Mouse (Mus musculus) lung, embryonic 16.5 days (tissue): ENCODE data around the gene Tbc1d16. TPM values are rescaled to one million over a fixed set of nuclear protein-coding genes. Genes with fewer than 3 reads are reported as not detected.
A peak's percentile ranks its signal among the peaks of the same experiment; 100 is the strongest.

Experiments
- ATAC-seq: fragments of 200-750 bp; cut with Nextera tagmentation; 2 replicates; pipeline ENCODE4 v1.8.0; 2017; ENCODE audit warnings: low read depth, mild to moderate bottlenecking, moderate library complexity
- H3K27ac ChIP-seq: fragments of 300-500 bp; sonication (generic); 2 replicates; pipeline ENCODE4 v1.5.1; 2014; ENCODE audit warnings: mild to moderate bottlenecking, control low read depth, low read length
- H3K27me3 ChIP-seq: fragments of 300-500 bp; sonication (generic); 2 replicates; pipeline ENCODE4 v1.6.1; 2014; ENCODE audit warnings: low read depth, low read length, mixed read lengths; ENCODE audit not compliant: control insufficient read depth, insufficient read depth
- H3K36me3 ChIP-seq: fragments of 300-500 bp; sonication (generic); 2 replicates; pipeline ENCODE4 v1.6.1; 2014; ENCODE audit warnings: low read length; ENCODE audit not compliant: control insufficient read depth, insufficient read depth
- H3K4me1 ChIP-seq: fragments of 300-500 bp; sonication (generic); replicated peaks from 2 replicates; pipeline ENCODE4 v1.6.1; 2014; ENCODE audit warnings: low read length, mixed read lengths; ENCODE audit not compliant: control insufficient read depth, insufficient read depth
- H3K4me2 ChIP-seq: fragments of 300-500 bp; sonication (generic); 2 replicates; pipeline ENCODE4 v1.6.1; 2014; ENCODE audit warnings: low read depth, low read length, control low read depth
- H3K4me3 ChIP-seq: fragments of 300-500 bp; sonication (generic); 2 replicates; pipeline ENCODE4 v1.5.1; 2014; ENCODE audit warnings: mild to moderate bottlenecking, low read length, control low read depth
- H3K9ac ChIP-seq: fragments of 300-500 bp; sonication (generic); 2 replicates; pipeline ENCODE4 v1.6.1; 2014; ENCODE audit warnings: low read length, control low read depth
- H3K9me3 ChIP-seq: fragments of 300-500 bp; sonication (generic); 2 replicates; pipeline ENCODE4 v1.6.1; 2016; ENCODE audit warnings: low read length; ENCODE audit not compliant: control insufficient read depth
- WGBS: fragments of 180-500 bp; shearing (Covaris S2); extraction: QIAGEN DNeasy Blood & Tissue Kit; methylation state at CpG from one replicate; pipeline ENCODE4 v1.1.7; 2014; 5-methylcytosine and 5-hydroxymethylcytosine counted together
- polyA plus RNA-seq: library from polyadenylated mRNA; unstranded; fragments of >200 nt; fragmentation: Nextera tagmentation; extraction: Ambion mirVana; gene quantifications from 2 replicates; pipeline ENCODE4 v1.2.1, GENCODE M21; 2015

Tbc1d16 gene
- polyA plus RNA-seq, 1 experiment from 2014 or later: 19.4 TPM

DNA sequence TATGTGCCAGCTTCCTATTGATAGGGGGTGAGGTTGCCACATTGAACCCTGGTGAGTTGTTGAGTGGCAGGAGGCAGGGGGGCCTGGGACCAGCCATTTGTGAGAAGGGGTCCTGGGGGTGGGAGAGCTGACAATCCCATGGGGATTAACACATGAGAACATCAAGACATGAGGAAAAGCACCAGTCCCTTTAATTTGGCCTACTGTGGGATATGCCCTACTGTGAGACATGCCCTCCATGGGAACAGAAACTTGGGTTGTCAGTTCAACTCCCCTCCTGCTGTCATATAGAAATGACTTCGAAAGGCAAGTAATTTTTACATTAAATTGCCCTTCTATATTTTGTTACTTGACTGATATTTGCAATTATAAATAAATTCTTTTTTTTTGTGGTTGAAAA, 59.4 kb downstream of the Tbc1d16 start:
- WGBS: 90% methylated on average over 1 of the region's 1 CpGs
- no peaks in the 10 kb centered on the region for H3K27me3 ChIP-seq
- no peak for ATAC-seq

DNA sequence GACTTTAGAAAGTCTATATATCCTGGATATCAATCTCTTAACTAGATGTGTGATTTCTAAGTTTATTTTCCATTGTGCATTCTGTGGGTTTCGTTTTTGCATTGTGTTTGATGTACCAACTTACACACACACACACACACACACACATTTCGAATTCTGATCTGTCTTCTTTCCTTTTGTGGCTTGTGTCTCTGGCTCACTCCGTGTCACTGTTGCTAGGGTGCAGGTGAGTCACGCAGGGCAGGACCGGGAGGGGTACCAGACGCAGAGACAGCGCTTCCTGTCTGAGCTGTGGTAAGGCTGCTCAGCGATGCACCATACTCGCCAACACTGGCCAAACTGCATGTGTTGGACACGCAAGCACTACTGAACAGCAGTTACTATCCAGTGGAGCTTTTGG, 62.3 kb downstream of the Tbc1d16 start:
- H3K9me3 ChIP-seq: no peaks in the 10 kb centered on the region
- no peak overlapping the region for H3K4me2 ChIP-seq
- H3K27me3 ChIP-seq: no peaks in the 10 kb centered on the region
- no peak for ATAC-seq
- WGBS: 65% methylated on average over 10 of the region's 10 CpGs
- H3K36me3 ChIP-seq: no peaks in the 10 kb centered on the region
- no peak overlapping the region for H3K27ac ChIP-seq
- no peak overlapping the region for H3K4me3 ChIP-seq
- H3K9ac ChIP-seq: no peak overlapping the region
- peaks cover 17% of the 10 kb centered on the region for H3K4me1 ChIP-seq

More for the DNA sequence above, 59.4 kb downstream of the Tbc1d16 start:
- Histone ChIP-seq H3K9ac (no peak overlapping the region), H3K27ac (no peak overlapping the region), H3K9me3 (no peaks in the 10 kb centered on the region), H3K4me1 (peaks cover 9% of the 10 kb centered on the region), H3K4me2 (no peak overlapping the region), H3K36me3 (0 out of 2 replicates have a peak, but pooled peaks cover under 1% of the 10 kb centered on the region), H3K4me3 (no peak overlapping the region)

DNA sequence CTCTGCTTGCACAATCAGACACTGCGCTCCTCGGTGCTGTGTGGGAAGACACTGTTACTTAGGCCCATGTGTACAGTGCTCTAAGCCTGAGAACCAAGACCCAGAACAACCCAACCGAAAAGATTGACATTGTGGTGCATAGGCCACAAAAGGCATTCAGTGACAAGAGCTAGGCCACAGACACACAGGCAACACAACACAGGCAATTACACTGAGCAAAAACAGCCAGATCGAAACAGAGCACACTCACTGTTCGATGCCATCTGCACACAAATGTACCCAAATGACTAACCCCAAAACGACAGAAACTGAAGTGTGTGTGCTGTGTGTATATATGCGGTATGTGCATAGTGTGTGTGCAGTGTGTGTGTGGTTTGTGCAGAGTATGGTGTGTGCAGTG, 63.9 kb downstream of the Tbc1d16 start:
- ATAC-seq: no peak
- Histone ChIP-seq H3K9ac (no peak overlapping the region), H3K27me3 (no peaks in the 10 kb centered on the region), H3K4me2 (no peak overlapping the region), H3K4me3 (no peak overlapping the region), H3K36me3 (no peaks in the 10 kb centered on the region), H3K9me3 (no peaks in the 10 kb centered on the region), H3K27ac (no peak overlapping the region), H3K4me1 (peaks cover 17% of the 10 kb centered on the region)
- 90% methylated on average over 7 of the region's 7 CpGs for WGBS

DNA sequence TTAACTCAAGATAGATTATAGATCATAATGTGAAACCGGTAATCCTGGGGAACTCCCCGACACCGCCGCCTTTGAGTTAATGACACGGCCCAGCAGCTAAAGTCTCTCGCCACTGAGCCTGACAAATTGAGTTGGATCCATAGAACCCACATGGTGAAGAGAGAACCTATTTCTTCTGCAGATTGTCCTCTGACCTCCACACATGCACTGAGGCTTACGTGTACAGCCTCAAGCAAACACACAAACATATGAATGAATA, 64.6 kb downstream of the Tbc1d16 start:
- H3K4me1 ChIP-seq: peaks cover 17% of the 10 kb centered on the region
- H3K27me3 ChIP-seq: no peaks in the 10 kb centered on the region
- WGBS: 78% methylated on average over 7 of the region's 7 CpGs
- H3K4me3 ChIP-seq: no peak overlapping the region
- no peaks in the 10 kb centered on the region for H3K9me3 ChIP-seq
- ATAC-seq: no peak
- peak overlapping the region; percentile 78 for H3K27ac ChIP-seq
- no peak overlapping the region for H3K4me2 ChIP-seq
- no peak overlapping the region for H3K9ac ChIP-seq
- no peaks in the 10 kb centered on the region for H3K36me3 ChIP-seq

DNA sequence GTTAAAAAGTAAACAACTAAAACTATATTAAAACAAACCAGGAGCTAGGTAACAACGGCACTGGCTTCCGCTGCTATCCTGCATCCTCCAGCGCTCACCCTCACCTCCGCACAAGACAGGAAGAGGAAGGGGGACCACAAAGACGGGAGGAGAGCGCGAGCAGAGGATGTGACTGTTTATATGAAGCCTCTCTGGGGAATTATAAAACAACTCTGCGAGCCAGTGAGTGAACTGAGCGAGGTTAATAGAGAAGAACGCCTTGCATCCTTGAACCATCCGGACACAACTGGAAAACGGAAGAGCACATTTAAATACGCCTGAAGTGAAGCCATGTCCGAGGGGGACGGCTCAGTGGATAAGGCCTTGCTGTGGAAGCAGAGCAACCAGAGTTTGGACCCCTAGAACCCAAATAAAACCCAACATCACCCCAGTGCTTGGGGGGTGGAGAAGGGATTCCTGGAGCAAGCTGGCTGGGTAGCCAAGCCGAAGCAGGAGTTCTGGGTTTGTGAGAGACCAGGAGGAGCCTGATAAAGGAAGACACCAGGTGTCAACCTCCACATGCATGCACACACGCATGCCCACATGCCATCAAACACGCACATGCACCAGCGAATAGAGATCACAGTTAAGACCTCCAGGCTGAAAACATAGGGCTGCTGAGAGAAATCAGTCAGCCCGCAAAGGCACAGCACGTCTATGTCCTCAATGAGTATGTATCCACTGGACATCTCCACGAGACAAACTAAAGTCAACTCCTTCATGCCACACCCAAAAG, 65.2 kb downstream of the Tbc1d16 start:
- Histone ChIP-seq H3K36me3 (no peaks in the 10 kb centered on the region), H3K4me3 (no peak overlapping the region), H3K9me3 (no peaks in the 10 kb centered on the region), H3K9ac (peak overlapping the region; percentile 21; the same call in 1 of the 2 replicates), H3K4me2 (no peak overlapping the region; the same call in 1 of the 2 replicates), H3K27ac (peak overlapping the region; percentile 78), H3K27me3 (no peaks in the 10 kb centered on the region), H3K4me1 (peaks cover 17% of the 10 kb centered on the region)
- peak; percentile 76 for ATAC-seq
- WGBS: 52% methylated on average over 22 of the region's 22 CpGs

GRCm38 (mm10) chr11:119161665-119162064, 66.6 kb downstream of the Tbc1d16 start:
- no peaks in the 10 kb centered on the region for H3K9me3 ChIP-seq
- H3K27ac ChIP-seq: no peak overlapping the region
- no peaks in the 10 kb centered on the region for H3K27me3 ChIP-seq
- no peak overlapping the region for H3K4me3 ChIP-seq
- peaks cover 17% of the 10 kb centered on the region for H3K4me1 ChIP-seq
- ATAC-seq: no peak
- WGBS: 90% methylated on average over 2 of the region's 2 CpGs
- no peak overlapping the region for H3K4me2 ChIP-seq
- H3K36me3 ChIP-seq: no peaks in the 10 kb centered on the region
- no peak overlapping the region for H3K9ac ChIP-seq

- Histone ChIP-seq H3K36me3 (peaks cover 4% of the 10 kb centered on the region; the same call in 1 of the 2 replicates), H3K9ac (no peak overlapping the region), H3K27ac (0 out of 2 replicates have a peak overlapping the region, but pooled peaks have one; percentile 17), H3K4me3 (no peak overlapping the region), H3K4me1 (peaks cover 10% of the 10 kb centered on the region), H3K4me2 (no peak overlapping the region), H3K9me3 (no peaks in the 10 kb centered on the region), H3K27me3 (no peaks in the 10 kb centered on the region)
- ATAC-seq: no peak
- 90% methylated on average over 5 of the region's 5 CpGs for WGBS
Measured at GRCm38 (mm10) chr11:119160050-119160449, 68.2 kb downstream of the Tbc1d16 start.

DNA sequence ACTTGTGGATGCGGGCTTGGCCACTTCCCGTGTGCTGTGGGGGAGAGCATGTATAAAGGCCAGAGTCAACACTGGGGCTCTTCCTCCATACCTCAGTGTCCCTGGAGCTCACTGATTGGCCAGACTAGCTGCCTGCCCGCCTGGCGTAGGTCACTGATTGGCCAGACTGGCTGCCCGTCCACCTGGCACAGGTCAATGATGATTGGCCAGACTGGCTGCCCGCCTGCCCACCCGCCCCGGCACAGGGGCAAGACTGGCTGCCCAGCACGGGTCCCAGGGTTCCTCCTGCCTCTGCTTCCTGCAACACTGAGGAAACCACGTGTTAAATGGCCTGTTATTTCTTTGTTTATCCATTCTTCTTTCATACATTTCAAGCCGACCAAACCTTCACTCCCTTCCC, 68.8 kb downstream of the Tbc1d16 start:
- Histone ChIP-seq H3K4me2 (no peak overlapping the region), H3K4me3 (no peak overlapping the region)
- WGBS: 55% methylated on average over 11 of the region's 11 CpGs

GRCm38 (mm10) chr11:119157377-119158189, 70.7 kb downstream of the Tbc1d16 start:
- no peaks in the 10 kb centered on the region; the same call in 1 of the 2 replicates for H3K4me1 ChIP-seq
- no peak overlapping the region for H3K4me3 ChIP-seq
- no peaks in the 10 kb centered on the region for H3K27me3 ChIP-seq
- no peaks in the 10 kb centered on the region for H3K9me3 ChIP-seq
- no peak overlapping the region for H3K4me2 ChIP-seq
- H3K36me3 ChIP-seq: peaks cover 12% of the 10 kb centered on the region
- H3K9ac ChIP-seq: no peak overlapping the region
- H3K27ac ChIP-seq: no peak overlapping the region
- WGBS: 48% methylated on average over 20 of the region's 20 CpGs
- ATAC-seq: no peak

More for the DNA sequence above, 68.8 kb downstream of the Tbc1d16 start:
- peak; percentile 36 for ATAC-seq
- Histone ChIP-seq H3K27ac (no peak overlapping the region), H3K36me3 (peaks cover 4% of the 10 kb centered on the region; the same call in 1 of the 2 replicates), H3K27me3 (no peaks in the 10 kb centered on the region), H3K4me1 (peaks cover 9% of the 10 kb centered on the region; the same call in 1 of the 2 replicates), H3K9ac (no peak overlapping the region), H3K9me3 (no peaks in the 10 kb centered on the region)
